Comparison of ENCODE assay signal across 10 mouse cellular contexts in genomic region chr14:30584497-30585251, GRCm38 (mm10). TPM values are rescaled to one million over a fixed set of nuclear protein-coding genes. Genes with fewer than 3 reads are reported as not detected.
DNase-seq lines count a peak whose midpoint lies in the region; ATAC-seq and TF ChIP-seq lines count a peak whose summit lies in the region.
"Had no signal": no experiment of that assay in that cellular context is flagged by ENCODE, and none has a peak within 500 bp of the region (broad histone marks: within the 10 kb centered on the region; RNA-seq: fewer than 3 reads in every experiment).

No protein-coding gene starts in this region.

- H3K4me2 ChIP-seq in heart, postnatal 0 days (ENCODE audit: low read depth, low read length) = peak overlapping the region; percentile 15
- H3K4me2 ChIP-seq in neural tube, embryonic 13.5 days = no peak overlapping the region
- H3K4me2 ChIP-seq in neural tube, embryonic 15.5 days = no peak overlapping the region
- no peak overlapping the region for H3K4me2 ChIP-seq in embryonic facial prominence, embryonic 12.5 days (replicated peaks)
- H3K4me2 ChIP-seq: embryonic facial prominence, embryonic 15.5 days; hindbrain, embryonic 15.5 days had no signal

- H3K36me3 ChIP-seq in heart, postnatal 0 days (replicated peaks; ENCODE audit: control insufficient read depth, insufficient read depth, low read length) = no peaks in the 10 kb centered on the region
- no peaks in the 10 kb centered on the region for H3K36me3 ChIP-seq in neural tube, embryonic 13.5 days
- H3K36me3 ChIP-seq in neural tube, embryonic 15.5 days = no peaks in the 10 kb centered on the region
- H3K36me3 ChIP-seq in embryonic facial prominence, embryonic 12.5 days = no peaks in the 10 kb centered on the region
- H3K36me3 ChIP-seq: embryonic facial prominence, embryonic 15.5 days; hindbrain, embryonic 15.5 days had no signal

- no peak for DNase-seq in heart, postnatal 0 days (ENCODE audit: low spot score)
- DNase-seq in heart, adult 11 months = no peak
- DNase-seq in frontal cortex, postnatal 10 days (ENCODE audit: low spot score in 2 of 2) = no peak

- no peaks in the 10 kb centered on the region for H3K27me3 ChIP-seq in heart, postnatal 0 days (ENCODE audit: control insufficient read depth, insufficient read depth, low read length)
- H3K27me3 ChIP-seq in neural tube, embryonic 13.5 days = no peaks in the 10 kb centered on the region
- no peaks in the 10 kb centered on the region for H3K27me3 ChIP-seq in neural tube, embryonic 15.5 days (replicated peaks)
- H3K27me3 ChIP-seq in embryonic facial prominence, embryonic 12.5 days = no peaks in the 10 kb centered on the region
- H3K27me3 ChIP-seq: embryonic facial prominence, embryonic 15.5 days; hindbrain, embryonic 15.5 days; Patski had no signal

- H3K9me3 ChIP-seq in heart, postnatal 0 days (replicated peaks; ENCODE audit: control insufficient read depth, low read length) = no peaks in the 10 kb centered on the region
- H3K9me3 ChIP-seq in neural tube, embryonic 13.5 days = no peaks in the 10 kb centered on the region
- no peaks in the 10 kb centered on the region for H3K9me3 ChIP-seq in neural tube, embryonic 15.5 days (replicated peaks)
- no peaks in the 10 kb centered on the region for H3K9me3 ChIP-seq in embryonic facial prominence, embryonic 12.5 days
- H3K9me3 ChIP-seq: embryonic facial prominence, embryonic 15.5 days; hindbrain, embryonic 15.5 days had no signal

- no peak overlapping the region for H3K4me3 ChIP-seq in heart, postnatal 0 days (ENCODE audit: low read depth, low read length)
- H3K4me3 ChIP-seq in neural tube, embryonic 13.5 days = no peak overlapping the region
- no peak overlapping the region for H3K4me3 ChIP-seq in neural tube, embryonic 15.5 days (replicated peaks)
- H3K4me3 ChIP-seq in embryonic facial prominence, embryonic 12.5 days = no peak overlapping the region
- H3K4me3 ChIP-seq: embryonic facial prominence, embryonic 15.5 days; hindbrain, embryonic 15.5 days had no signal

- TF ChIP-seq CTCF in heart, postnatal 0 days (IDR thresholded peaks at IDR 0.05; ENCODE audit: low read depth) = no peak

- 27% methylated on average over 19 of the region's 19 CpGs for WGBS in heart, postnatal 0 days
- WGBS in neural tube, embryonic 13.5 days = 23% methylated on average over 19 of the region's 19 CpGs
- WGBS in neural tube, embryonic 15.5 days = 25% methylated on average over 19 of the region's 19 CpGs
- WGBS in embryonic facial prominence, embryonic 12.5 days = 48% methylated on average over 19 of the region's 19 CpGs

- H3K27ac ChIP-seq in heart, postnatal 0 days (ENCODE audit: low read depth) = no peak overlapping the region
- H3K27ac ChIP-seq in neural tube, embryonic 13.5 days (replicated peaks) = no peak overlapping the region
- H3K27ac ChIP-seq in neural tube, embryonic 15.5 days (replicated peaks) = no peak overlapping the region
- peak overlapping the region; percentile 50; the same call in 1 of the 2 replicates for H3K27ac ChIP-seq in embryonic facial prominence, embryonic 12.5 days
- H3K27ac ChIP-seq: embryonic facial prominence, embryonic 15.5 days; hindbrain, embryonic 15.5 days had no signal

- no peak for TF ChIP-seq EP300 in heart, postnatal 0 days (IDR thresholded peaks at IDR 0.05; ENCODE audit: low read depth)

- peak overlapping the region; percentile 33; the same call in 1 of the 2 replicates for H3K9ac ChIP-seq in heart, postnatal 0 days (replicated peaks; ENCODE audit: low read depth, low read length)
- H3K9ac ChIP-seq in neural tube, embryonic 13.5 days = 0 out of 2 replicates have a peak overlapping the region, but pooled peaks have one; percentile 5
- H3K9ac ChIP-seq in neural tube, embryonic 15.5 days (replicated peaks) = no peak overlapping the region
- H3K9ac ChIP-seq in embryonic facial prominence, embryonic 12.5 days = no peak overlapping the region
- H3K9ac ChIP-seq: embryonic facial prominence, embryonic 15.5 days; hindbrain, embryonic 15.5 days had no signal

- peak; percentile 44; the same call in 1 of the 2 replicates for ATAC-seq in heart, postnatal 0 days (ENCODE audit: insufficient read depth, low read depth)
- ATAC-seq in neural tube, embryonic 13.5 days (ENCODE audit: low read depth) = no peak
- ATAC-seq in neural tube, embryonic 15.5 days (ENCODE audit: low FRiP score) = no peak
- no peak for ATAC-seq in embryonic facial prominence, embryonic 12.5 days (ENCODE audit: insufficient number of reproducible peaks, insufficient read depth, low FRiP score, low TSS enrichment)
- ATAC-seq in granulocyte monocyte progenitor cell, adult 5-6 weeks (replicated peaks; ENCODE audit: poor library complexity, severe bottlenecking) = no peak

- peaks cover 12% of the 10 kb centered on the region; the same call in 1 of the 2 replicates for H3K4me1 ChIP-seq in heart, postnatal 0 days (ENCODE audit: control insufficient read depth, insufficient read depth)
- H3K4me1 ChIP-seq in neural tube, embryonic 13.5 days (replicated peaks) = peaks cover 29% of the 10 kb centered on the region
- H3K4me1 ChIP-seq in neural tube, embryonic 15.5 days = peaks cover 18% of the 10 kb centered on the region
- peaks cover 22% of the 10 kb centered on the region for H3K4me1 ChIP-seq in embryonic facial prominence, embryonic 12.5 days

RNA-seq across cellular contexts. Expression of gene Tkt, which starts 36.5 kb away (rescaled TPM):
- total RNA-seq in heart, postnatal 0 days (2014; rRNA removed; ENCODE audit: low replicate concordance) = 88.9 and 108 TPM in 2 replicates
- polyA plus RNA-seq in heart, postnatal 0 days (2015; fragmentation: Nextera tagmentation; extraction: Ambion mirVana) = 36.4 and 37.8 TPM in 2 replicates
- 197 and 213 TPM in 2 replicates for polyA plus RNA-seq in neural tube, embryonic 13.5 days (2015; fragmentation: Nextera tagmentation; extraction: Ambion mirVana)
- 270 and 288 TPM in 2 replicates for polyA plus RNA-seq in neural tube, embryonic 15.5 days (2015; fragmentation: Nextera tagmentation; extraction: Ambion mirVana)
- polyA plus RNA-seq in embryonic facial prominence, embryonic 12.5 days (2016; fragmentation: Nextera tagmentation; extraction: Ambion mirVana) = 245 and 246 TPM in 2 replicates
- total RNA-seq in granulocyte monocyte progenitor cell, adult 5-6 weeks (2014; fragmentation: Nextera tagmentation) = 628 and 659 TPM in 2 replicates
- 773 and 843 TPM in 2 replicates for total RNA-seq in granulocyte monocyte progenitor cell, adult 5-6 weeks (2017)

RNA-seq across cellular contexts. Expression of gene Prkcd, which starts 41.3 kb away (rescaled TPM):
- 19.3 and 30.1 TPM in 2 replicates for total RNA-seq in heart, postnatal 0 days (2014; rRNA removed; ENCODE audit: low replicate concordance)
- polyA plus RNA-seq in heart, postnatal 0 days (2015; fragmentation: Nextera tagmentation; extraction: Ambion mirVana) = 14.9 and 15.8 TPM in 2 replicates
- polyA plus RNA-seq in neural tube, embryonic 13.5 days (2015; fragmentation: Nextera tagmentation; extraction: Ambion mirVana) = 55.1 and 63.4 TPM in 2 replicates
- polyA plus RNA-seq in neural tube, embryonic 15.5 days (2015; fragmentation: Nextera tagmentation; extraction: Ambion mirVana) = 35.2 and 41.8 TPM in 2 replicates
- 55.6 and 62.0 TPM in 2 replicates for polyA plus RNA-seq in embryonic facial prominence, embryonic 12.5 days (2016; fragmentation: Nextera tagmentation; extraction: Ambion mirVana)
- 158 and 179 TPM in 2 replicates for total RNA-seq in granulocyte monocyte progenitor cell, adult 5-6 weeks (2014; fragmentation: Nextera tagmentation)
- total RNA-seq in granulocyte monocyte progenitor cell, adult 5-6 weeks (2017) = 113 and 117 TPM in 2 replicates

Comparison
In these comparisons a context has a peak if more than half of its experiments do, and no peak if none do; other contexts are left out.
1. H3K9ac ChIP-seq: peak in heart, postnatal 0 days (single experiment) and neural tube, embryonic 13.5 days (single experiment); none in neural tube, embryonic 15.5 days (single experiment) and embryonic facial prominence, embryonic 12.5 days (single experiment).